Mouse (Mus musculus) midbrain, postnatal 0 days (tissue): ENCODE data around the gene Cenpb. TPM values are rescaled to one million over a fixed set of nuclear protein-coding genes. Genes with fewer than 3 reads are reported as not detected.

Experiments used
- ATAC-seq: fragments of 200-750 bp; cut with Nextera tagmentation; 2 replicates; pipeline ENCODE4 v1.8.0; 2017; ENCODE audit warnings: moderate number of reproducible peaks, mild to moderate bottlenecking, moderate TSS enrichment, moderate library complexity; ENCODE audit not compliant: low FRiP score
- DNase-seq: peaks from one replicate; pipeline ENCODE4 v3.0.0-alpha.2; 2015; ENCODE audit warnings: low spot score
- H3K27ac ChIP-seq: fragments of 300-500 bp; sonication (generic); 2 replicates; pipeline ENCODE4 v1.5.1; 2014; ENCODE audit warnings: low read depth, mild to moderate bottlenecking, low read length, mixed read lengths
- H3K27me3 ChIP-seq: fragments of 300-500 bp; sonication (generic); 2 replicates; pipeline ENCODE4 v1.6.1; 2014; ENCODE audit warnings: low read length, control low read depth, mixed read lengths; ENCODE audit not compliant: insufficient read depth
- H3K36me3 ChIP-seq: fragments of 300-500 bp; sonication (generic); 2 replicates; pipeline ENCODE4 v1.6.1; 2014; ENCODE audit warnings: low read length, control low read depth, mixed read lengths; ENCODE audit not compliant: insufficient read depth
- H3K4me1 ChIP-seq: fragments of 300-500 bp; sonication (generic); 2 replicates; pipeline ENCODE4 v1.6.1; 2014; ENCODE audit warnings: mild to moderate bottlenecking, control low read depth, antibody characterized with exemption, low read length, mixed read lengths; ENCODE audit not compliant: insufficient read depth
- H3K4me2 ChIP-seq: fragments of 300-500 bp; sonication (generic); 2 replicates; pipeline ENCODE4 v1.6.1; 2014; ENCODE audit warnings: low read depth, mild to moderate bottlenecking, low read length, mixed read lengths; ENCODE audit not compliant: poor library complexity, severe bottlenecking
- H3K4me3 ChIP-seq: fragments of 300-500 bp; sonication (generic); 2 replicates; pipeline ENCODE4 v1.5.1; 2014; ENCODE audit warnings: low read depth, mild to moderate bottlenecking, low read length, moderate library complexity
- H3K9ac ChIP-seq: fragments of 300-500 bp; sonication (generic); replicated peaks from 2 replicates; pipeline ENCODE4 v1.6.1; 2014; ENCODE audit warnings: mild to moderate bottlenecking, low read length, moderate library complexity, mixed read lengths; ENCODE audit not compliant: poor library complexity, severe bottlenecking
- H3K9me3 ChIP-seq: fragments of 300-500 bp; sonication (generic); 2 replicates; pipeline ENCODE4 v1.6.1; 2016; ENCODE audit warnings: low read length, control low read depth
- CTCF ChIP-seq: IDR thresholded peaks from 2 replicates; pipeline ENCODE4 v1.5.1; 2016; ENCODE audit warnings: antibody characterized with exemption, mild to moderate bottlenecking
- WGBS: fragments of 180-500 bp; shearing (Covaris S2); extraction: QIAGEN DNeasy Blood & Tissue Kit; methylation state at CpG from one replicate; pipeline ENCODE4 v1.1.7; 2014; 5-methylcytosine and 5-hydroxymethylcytosine counted together
- polyA plus RNA-seq: library from polyadenylated mRNA; unstranded; fragments of >200 nt; fragmentation: Nextera tagmentation; extraction: Ambion mirVana; gene quantifications from 2 replicates; pipeline ENCODE4 v1.2.1, GENCODE M21; 2015
- total RNA-seq: library from RNA; depleted of rRNA; stranded (reverse); fragments of >200 nt; gene quantifications from 2 replicates; pipeline ENCODE4 v1.2.3, GENCODE M21; 2014

The Cenpb gene
- total and polyA plus RNA-seq, 2 experiments from 2014 or later = 13.1 to 98.2 TPM

DNA sequence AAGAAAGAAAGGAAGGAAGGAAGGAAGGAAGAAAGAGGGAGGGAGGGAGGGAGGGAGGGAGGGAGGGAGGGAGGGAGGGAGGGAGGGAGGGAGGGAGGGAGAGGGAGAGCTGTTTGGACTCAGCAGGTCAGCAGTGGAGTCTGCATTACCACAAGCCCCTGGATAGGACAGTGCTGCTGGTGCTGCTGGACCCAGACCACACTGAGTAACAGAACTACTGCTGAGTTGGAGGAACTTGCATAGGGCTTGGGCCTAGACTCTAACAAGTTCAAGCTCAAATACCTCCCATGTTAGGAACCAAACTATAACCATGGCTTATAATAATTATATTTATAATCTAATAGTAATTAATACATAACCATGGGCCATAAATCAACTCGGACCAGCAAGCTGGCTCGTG lies 49.0 kb downstream of the Cenpb start:
- no peak for DNase-seq
- no peak for ATAC-seq
- H3K36me3 ChIP-seq = no peaks in the 10 kb centered on the region

DNA sequence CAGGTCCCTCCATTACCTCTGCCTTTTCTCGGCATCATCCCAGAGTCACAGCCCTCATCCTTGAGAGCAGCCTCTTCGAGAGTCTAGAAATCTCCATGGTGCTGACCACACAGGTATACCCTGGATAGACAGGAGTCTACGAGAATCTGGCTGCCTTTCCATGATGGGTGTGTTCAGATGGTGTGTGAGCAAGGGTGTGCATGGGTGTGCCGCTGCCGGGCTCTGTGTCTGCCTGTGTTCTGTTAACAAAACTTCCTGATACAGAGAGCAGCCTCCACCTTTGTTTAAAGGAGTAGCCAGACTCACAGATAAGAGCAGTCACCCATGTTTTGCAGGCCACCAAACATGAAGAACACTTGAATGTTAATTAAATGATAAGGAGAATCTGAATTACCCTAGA lies 50.0 kb downstream of the Cenpb start:
- no peak overlapping the region for H3K4me2 ChIP-seq
- no peak overlapping the region for H3K4me3 ChIP-seq
- no peaks in the 10 kb centered on the region for H3K9me3 ChIP-seq
- H3K4me1 ChIP-seq = 0 out of 2 replicates have a peak, but pooled peaks cover 8% of the 10 kb centered on the region
- no peaks in the 10 kb centered on the region for H3K27me3 ChIP-seq
- TF ChIP-seq CTCF = no peak
- DNase-seq (no peak), ATAC-seq (no peak)
- no peaks in the 10 kb centered on the region for H3K36me3 ChIP-seq
- no peak overlapping the region for H3K27ac ChIP-seq
- WGBS = 86% methylated on average over 5 of the region's 5 CpGs
- H3K9ac ChIP-seq = no peak overlapping the region

More for the DNA sequence above, 49.0 kb downstream of the Cenpb start:
- no peaks in the 10 kb centered on the region for H3K27me3 ChIP-seq
- H3K4me3 ChIP-seq = no peak overlapping the region
- TF ChIP-seq CTCF = no peak
- H3K9ac ChIP-seq = no peak overlapping the region
- no peak overlapping the region for H3K27ac ChIP-seq
- no peak overlapping the region for H3K4me2 ChIP-seq
- no peaks in the 10 kb centered on the region for H3K9me3 ChIP-seq
- H3K4me1 ChIP-seq = 0 out of 2 replicates have a peak, but pooled peaks cover 8% of the 10 kb centered on the region
- WGBS = 90% methylated on average over 2 of the region's 2 CpGs

DNA sequence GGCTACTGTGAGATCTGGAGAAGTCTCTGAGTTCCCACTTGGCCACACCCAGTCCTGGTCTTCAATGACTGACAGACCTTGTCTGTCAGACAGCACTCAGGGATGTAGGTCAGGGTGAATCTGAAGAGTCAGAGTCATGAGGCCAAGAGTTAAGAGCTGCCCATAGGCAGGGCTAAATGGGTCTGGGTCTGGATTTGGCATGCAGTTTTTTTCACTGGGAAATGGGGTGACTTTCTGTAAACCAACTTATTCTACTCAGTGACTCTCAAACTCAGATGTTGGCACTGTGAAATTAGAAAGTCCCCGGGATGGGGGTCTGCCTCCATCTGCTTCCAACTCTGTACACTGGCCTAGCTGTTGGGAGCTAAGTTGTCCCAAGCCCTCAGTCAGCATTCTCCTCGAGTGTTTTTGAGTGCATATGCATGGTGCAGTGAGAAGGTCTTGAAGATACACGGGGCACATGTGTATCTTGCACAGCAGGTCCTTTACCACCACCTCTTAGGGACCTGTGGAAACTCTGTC lies 51.2 kb downstream of the Cenpb start:
- WGBS = 73% methylated on average over 3 of the region's 3 CpGs
- H3K9ac ChIP-seq = no peak overlapping the region
- no peak overlapping the region for H3K27ac ChIP-seq
- 0 out of 2 replicates have a peak, but pooled peaks cover 8% of the 10 kb centered on the region for H3K4me1 ChIP-seq
- TF ChIP-seq CTCF = no peak
- H3K4me3 ChIP-seq = no peak overlapping the region
- H3K9me3 ChIP-seq = no peaks in the 10 kb centered on the region
- no peaks in the 10 kb centered on the region for H3K36me3 ChIP-seq
- DNase-seq (no peak), ATAC-seq (no peak)
- 0 out of 2 replicates have a peak overlapping the region, but pooled peaks have one; percentile 78 for H3K4me2 ChIP-seq
- H3K27me3 ChIP-seq = no peaks in the 10 kb centered on the region

DNA sequence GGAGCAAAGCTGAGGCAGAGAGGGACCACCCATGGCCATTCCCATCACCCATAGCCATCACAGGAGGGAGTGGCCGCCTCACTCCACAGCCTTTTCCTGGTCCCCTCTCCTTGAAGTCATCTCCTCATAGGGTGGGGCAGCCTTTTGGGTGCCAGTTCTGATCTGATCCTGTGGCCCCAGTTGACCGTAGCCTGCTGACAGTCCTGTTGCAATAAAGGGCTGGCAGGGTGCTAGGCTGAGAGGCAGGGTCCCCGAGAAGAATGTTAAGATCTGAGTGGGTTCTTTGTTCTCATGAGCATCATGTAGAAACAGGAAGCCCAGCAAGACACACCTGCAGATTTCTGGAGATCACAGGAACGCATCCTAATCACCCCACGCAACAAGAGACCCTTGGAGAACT lies 51.7 kb downstream of the Cenpb start:
- WGBS = 82% methylated on average over 5 of the region's 5 CpGs
- TF ChIP-seq CTCF = no peak
- Histone ChIP-seq H3K4me3 (no peak overlapping the region), H3K27ac (no peak overlapping the region), H3K36me3 (no peaks in the 10 kb centered on the region), H3K9ac (no peak overlapping the region), H3K27me3 (no peaks in the 10 kb centered on the region), H3K4me2 (peak overlapping the region; percentile 78; the same call in 1 of the 2 replicates), H3K9me3 (no peaks in the 10 kb centered on the region), H3K4me1 (0 out of 2 replicates have a peak, but pooled peaks cover 8% of the 10 kb centered on the region)
- no peak for ATAC-seq
- no peak for DNase-seq

DNA sequence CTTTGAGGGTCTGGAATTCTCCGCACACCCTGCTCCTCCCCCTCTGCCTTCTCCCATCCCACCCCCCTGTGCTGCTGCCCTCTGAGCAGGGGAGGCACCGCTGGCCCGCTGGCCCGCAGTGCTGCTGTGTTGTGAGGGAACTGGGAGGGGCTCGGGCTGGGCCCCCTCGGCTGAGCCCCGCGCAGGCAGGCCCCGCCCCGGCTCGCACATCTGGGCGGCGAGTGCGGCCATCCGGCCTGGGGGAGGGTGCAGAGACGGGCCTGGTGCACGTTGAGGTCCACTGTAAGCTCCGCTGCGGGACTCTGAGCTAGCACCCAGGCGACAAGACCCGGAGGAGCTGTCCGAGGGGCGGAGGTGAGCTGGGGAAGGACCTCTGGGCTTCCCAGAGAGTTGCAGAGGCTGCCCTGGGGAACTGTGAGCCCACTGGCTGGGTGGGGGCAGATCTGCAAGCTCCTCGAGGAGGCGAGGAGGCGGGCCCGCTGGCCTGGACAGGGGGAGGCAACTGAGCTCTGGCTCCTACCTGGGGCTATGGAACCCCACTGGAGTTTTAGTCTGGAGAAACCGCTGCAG lies 52.6 kb downstream of the Cenpb start, which contains the start of gene Hspa12b:
TSS of gene Hspa12b (plus strand) at position 120 of the 570 bp plus-strand sequence.
- Histone ChIP-seq H3K27ac (0 out of 2 replicates have a peak within 1 kb of the TSS, but pooled peaks have one; percentile 18), H3K9me3 (no peaks in the 10 kb centered on the region), H3K36me3 (no peaks in the 10 kb centered on the region), H3K4me2 (peak within 1 kb of the TSS; percentile 78), H3K9ac (peak within 1 kb of the TSS; percentile 64), H3K4me1 (0 out of 2 replicates have a peak, but pooled peaks cover 8% of the 10 kb centered on the region), H3K4me3 (peak within 1 kb of the TSS; percentile 38), H3K27me3 (no peaks in the 10 kb centered on the region)
- ATAC-seq = peak; percentile 73
- DNase-seq = no peak
- WGBS = 3% methylated on average over 28 of the region's 28 CpGs
- TF ChIP-seq CTCF = no peak
